Mouse (Mus musculus) liver, embryonic 14.5 days (tissue): Measurements from ENCODE around the gene Sh2d7.

Experiments
- CTCF ChIP-seq: IDR thresholded peaks from 2 replicates; pipeline ENCODE4 v1.5.1; 2016; ENCODE audit warnings: antibody characterized with exemption, low read depth, control low read depth
- EP300 ChIP-seq: IDR thresholded peaks from 2 replicates; pipeline ENCODE4 v1.6.1; 2016; ENCODE audit warnings: antibody characterized with exemption, low read depth

GRCm38 (mm10) chr9:54527694-54528093, 11.1 kb upstream of the Sh2d7 start:
- no peak for TF ChIP-seq EP300
- no peak for TF ChIP-seq CTCF
